Mouse (Mus musculus): ENCODE measurements at regions not wholly inside any gene's neighbourhood (a gene's known extent, or its start where the extent isn't known, plus 50 kb on each side); places are given as distances from the start of the nearest gene placed in this dataset.

GRCm38 (mm10) chr7:71960453-71961230 is 345.8 kb downstream of the Mctp2 start:
- no peaks in the 10 kb centered on the region for H3K9me3 ChIP-seq (replicated peaks; ENCODE audit: control insufficient read depth, low read length)
- WGBS (ENCODE audit: insufficient replicate concordance) = 3% methylated on average over 11 of the region's 11 CpGs
- no peaks in the 10 kb centered on the region for H3K4me1 ChIP-seq (ENCODE audit: control insufficient read depth, low read depth, low read length)
- H3K4me2 ChIP-seq (ENCODE audit: low read depth, low read length) = no peak overlapping the region
- no peak overlapping the region for H3K27ac ChIP-seq (ENCODE audit: low read length)
- H3K36me3 ChIP-seq (ENCODE audit: control insufficient read depth, insufficient read depth) = no peaks in the 10 kb centered on the region
- H3K27me3 ChIP-seq (ENCODE audit: control insufficient read depth, insufficient read depth, low read depth, low read length) = no peaks in the 10 kb centered on the region
- ATAC-seq (ENCODE audit: low read depth) = peak; percentile 58
- no peak overlapping the region for H3K9ac ChIP-seq (ENCODE audit: low read depth, low read length)
- H3K4me3 ChIP-seq (ENCODE audit: low read depth, low read length) = no peak overlapping the region

DNA sequence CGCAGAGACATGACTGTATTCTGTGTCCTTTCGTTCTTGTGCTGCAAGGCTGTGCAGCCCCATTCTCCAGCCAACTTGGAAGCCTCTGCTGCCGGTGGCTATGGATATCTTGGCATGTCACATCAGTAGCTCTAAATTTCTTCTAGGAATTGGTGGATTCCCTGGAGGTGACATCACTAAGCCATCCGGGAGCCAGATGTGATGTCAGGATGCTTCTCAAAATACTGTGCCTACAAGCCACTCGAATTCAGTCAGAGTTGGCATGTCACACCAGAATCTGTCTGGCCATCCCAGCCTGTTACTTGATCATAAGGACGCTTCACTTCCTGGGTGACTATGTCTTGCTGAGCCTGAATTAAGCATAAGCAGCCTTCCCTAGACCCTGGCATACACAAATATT is 359.9 kb downstream of the Mctp2 start:
- Histone ChIP-seq H3K27ac (ENCODE audit: low read length) (no peak overlapping the region), H3K9ac (ENCODE audit: low read depth, low read length) (no peak overlapping the region), H3K4me3 (ENCODE audit: low read depth, low read length) (no peak overlapping the region), H3K4me1 (ENCODE audit: control insufficient read depth, low read depth, low read length) (no peaks in the 10 kb centered on the region), H3K27me3 (ENCODE audit: control insufficient read depth, insufficient read depth, low read depth, low read length) (no peaks in the 10 kb centered on the region), H3K36me3 (ENCODE audit: control insufficient read depth, insufficient read depth) (no peaks in the 10 kb centered on the region), H3K9me3 (replicated peaks; ENCODE audit: control insufficient read depth, low read length) (no peaks in the 10 kb centered on the region), H3K4me2 (ENCODE audit: low read depth, low read length) (no peak overlapping the region)
- no peak for ATAC-seq (ENCODE audit: low read depth)
- 62% methylated on average over 6 of the region's 6 CpGs for WGBS (ENCODE audit: insufficient replicate concordance)

DNA sequence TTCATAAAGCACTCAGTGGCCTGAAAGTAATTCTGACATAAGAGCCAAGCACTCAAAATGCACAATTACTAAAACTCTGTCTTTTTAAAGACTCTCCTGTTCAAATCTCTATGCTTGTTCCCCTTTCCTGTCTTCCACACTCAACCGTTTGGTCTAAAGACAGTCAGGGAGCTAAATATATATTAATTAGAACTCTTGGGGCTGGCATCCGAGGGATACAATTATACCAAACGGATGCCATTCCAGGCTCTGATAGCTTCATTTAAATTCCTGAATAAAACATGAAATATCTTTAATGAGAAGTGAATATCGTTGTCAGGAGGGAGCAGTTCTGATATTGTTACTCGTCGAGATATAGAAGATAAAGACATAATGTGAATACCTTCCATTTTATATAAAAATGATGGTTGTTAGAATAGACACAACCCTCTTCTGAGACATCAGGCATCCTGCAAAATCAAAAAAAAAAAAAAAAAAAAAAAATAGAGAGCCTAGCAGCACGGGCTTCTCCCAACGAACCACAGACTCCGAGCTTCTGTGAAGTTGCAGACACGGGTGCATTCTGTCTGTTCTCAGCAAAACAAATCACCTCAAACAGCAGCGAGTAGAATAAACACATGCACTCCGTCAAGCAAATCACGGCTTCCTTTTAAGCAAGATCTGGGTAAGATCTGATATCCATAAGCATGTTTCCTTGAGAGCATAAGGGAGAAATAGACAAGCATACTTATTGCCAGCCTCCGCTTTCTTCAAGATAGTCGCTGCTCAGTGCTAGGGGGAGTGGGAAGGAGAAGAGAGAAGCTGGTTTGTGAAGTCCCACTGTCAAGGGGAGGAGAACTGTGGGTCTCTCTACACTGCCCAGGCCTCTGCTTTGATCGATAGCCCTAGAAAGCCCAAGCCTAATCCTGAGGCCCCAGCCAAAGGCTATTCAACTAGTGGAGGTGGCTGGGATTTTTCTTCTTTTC is 363.0 kb downstream of the Mctp2 start:
- WGBS (ENCODE audit: insufficient replicate concordance) = 51% methylated on average over 16 of the region's 16 CpGs
- Histone ChIP-seq H3K9ac (ENCODE audit: low read depth, low read length) (no peak overlapping the region), H3K9me3 (replicated peaks; ENCODE audit: control insufficient read depth, low read length) (no peaks in the 10 kb centered on the region), H3K4me3 (ENCODE audit: low read depth, low read length) (no peak overlapping the region), H3K4me2 (ENCODE audit: low read depth, low read length) (no peak overlapping the region), H3K36me3 (ENCODE audit: control insufficient read depth, insufficient read depth) (no peaks in the 10 kb centered on the region), H3K27ac (ENCODE audit: low read length) (no peak overlapping the region), H3K27me3 (ENCODE audit: control insufficient read depth, insufficient read depth, low read depth, low read length) (no peaks in the 10 kb centered on the region), H3K4me1 (ENCODE audit: control insufficient read depth, low read depth, low read length) (no peaks in the 10 kb centered on the region)
- ATAC-seq (ENCODE audit: low read depth) = no peak

GRCm38 (mm10) chr7:71937731-71938130 is 368.7 kb downstream of the Mctp2 start:
- H3K27ac ChIP-seq (ENCODE audit: low read length) = no peak overlapping the region
- H3K4me3 ChIP-seq (ENCODE audit: low read depth, low read length) = no peak overlapping the region
- 53% methylated on average over 3 of the region's 3 CpGs for WGBS (ENCODE audit: insufficient replicate concordance)
- H3K36me3 ChIP-seq (ENCODE audit: control insufficient read depth, insufficient read depth) = no peaks in the 10 kb centered on the region
- H3K4me1 ChIP-seq (ENCODE audit: control insufficient read depth, low read depth, low read length) = no peaks in the 10 kb centered on the region
- H3K27me3 ChIP-seq (ENCODE audit: control insufficient read depth, insufficient read depth, low read depth, low read length) = no peaks in the 10 kb centered on the region
- H3K9ac ChIP-seq (ENCODE audit: low read depth, low read length) = no peak overlapping the region
- ATAC-seq (ENCODE audit: low read depth) = no peak
- H3K9me3 ChIP-seq (replicated peaks; ENCODE audit: control insufficient read depth, low read length) = no peaks in the 10 kb centered on the region
- no peak overlapping the region for H3K4me2 ChIP-seq (ENCODE audit: low read depth, low read length)

- Histone ChIP-seq H3K9ac (ENCODE audit: low read depth, low read length) (no peak overlapping the region), H3K4me1 (ENCODE audit: control insufficient read depth, low read depth, low read length) (no peaks in the 10 kb centered on the region), H3K27ac (ENCODE audit: low read length) (no peak overlapping the region), H3K36me3 (ENCODE audit: control insufficient read depth, insufficient read depth) (no peaks in the 10 kb centered on the region), H3K4me3 (ENCODE audit: low read depth, low read length) (no peak overlapping the region), H3K9me3 (replicated peaks; ENCODE audit: control insufficient read depth, low read length) (no peaks in the 10 kb centered on the region), H3K4me2 (ENCODE audit: low read depth, low read length) (no peak overlapping the region), H3K27me3 (ENCODE audit: control insufficient read depth, insufficient read depth, low read depth, low read length) (no peaks in the 10 kb centered on the region)
- 19% methylated on average over 4 of the region's 4 CpGs for WGBS (ENCODE audit: insufficient replicate concordance)
- no peak for ATAC-seq (ENCODE audit: low read depth)
Measured at GRCm38 (mm10) chr7:71936690-71937089, 369.7 kb downstream of the Mctp2 start.

All from liver, embryonic 16.5 days (tissue).